Mouse (Mus musculus) lung, postnatal 0 days (tissue): Measurements from ENCODE around the gene Scai.

ENCODE experiments used
- CTCF ChIP-seq: IDR thresholded peaks from 2 replicates; pipeline ENCODE4 v1.5.1; 2016; ENCODE audit warnings: antibody characterized with exemption, mild to moderate bottlenecking
- EP300 ChIP-seq: IDR thresholded peaks from 2 replicates; pipeline ENCODE4 v1.6.1; 2016; ENCODE audit warnings: antibody characterized with exemption, mild to moderate bottlenecking, control low read depth

DNA sequence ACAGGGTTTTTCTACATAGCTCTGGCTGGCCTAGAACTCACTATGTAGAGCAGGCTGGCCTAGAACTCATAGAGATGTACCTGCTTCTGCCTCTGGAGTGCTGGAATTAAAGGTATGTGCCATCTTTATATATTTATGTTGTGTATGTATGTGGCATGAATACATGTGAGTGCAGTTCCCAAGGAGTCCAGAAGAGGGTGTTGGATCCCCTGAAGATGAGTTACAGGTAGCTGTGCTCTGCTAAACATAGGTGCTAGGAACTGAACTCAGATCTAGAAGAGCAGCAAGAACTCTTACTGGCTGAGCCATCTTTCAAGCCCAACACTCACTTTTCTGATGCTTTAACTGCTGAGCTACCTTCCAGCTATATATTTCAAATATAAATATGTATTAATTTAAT is 92.5 kb downstream of the Scai start:
- TF ChIP-seq CTCF (peak; percentile 36), EP300 (no peak)
